Mouse (Mus musculus) spleen, adult 2 months (tissue): Measurements from ENCODE around the gene Prkcq.

Experiments
- CTCF ChIP-seq: fragments of 200-500 bp; IDR thresholded peaks from 2 replicates; pipeline ENCODE4 v1.5.1; 2011; ENCODE audit warnings: mild to moderate bottlenecking, inconsistent platforms; ENCODE audit not compliant: insufficient read depth, insufficient read length, insufficient replicate concordance; ENCODE audit errors: extremely low read depth
- POLR2A ChIP-seq: fragments of 200-500 bp; IDR thresholded peaks from 2 replicates; pipeline ENCODE4 v1.6.1; 2011; ENCODE audit warnings: low read depth, low read length, inconsistent platforms

DNA sequence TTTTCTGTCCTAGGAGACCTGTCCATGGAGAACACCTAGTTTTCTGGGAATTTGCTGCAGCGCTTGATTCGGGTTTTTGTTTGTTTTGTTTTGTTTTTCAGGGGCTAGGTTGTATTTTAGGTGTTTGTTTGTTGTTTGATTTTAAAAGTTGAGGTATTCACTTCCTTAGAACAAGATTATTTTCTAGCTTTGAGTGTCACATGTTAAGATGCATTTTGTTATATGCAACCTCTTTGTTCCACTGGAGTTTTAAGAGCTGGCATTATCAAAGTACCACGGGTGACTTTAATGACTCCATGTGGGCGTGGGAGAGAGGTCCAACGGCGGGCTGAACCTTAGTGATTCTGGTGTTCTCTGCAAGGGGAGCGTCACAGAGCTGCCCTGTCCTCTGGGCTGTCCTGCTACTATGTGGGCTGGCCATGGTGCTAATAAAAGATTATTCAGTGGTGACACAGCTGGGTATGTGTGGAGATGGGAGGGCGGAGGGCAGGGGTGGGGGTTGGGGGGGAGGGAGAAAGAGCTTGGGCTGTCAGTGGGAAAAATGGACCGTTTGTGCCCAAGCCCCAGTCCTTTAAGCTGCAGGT is 1.0 kb downstream of the Prkcq start:
- TF ChIP-seq POLR2A, result no peak
- TF ChIP-seq CTCF, result no peak
